Mouse (Mus musculus): ENCODE results near the gene Agfg2.

Gene Agfg2

DNA sequence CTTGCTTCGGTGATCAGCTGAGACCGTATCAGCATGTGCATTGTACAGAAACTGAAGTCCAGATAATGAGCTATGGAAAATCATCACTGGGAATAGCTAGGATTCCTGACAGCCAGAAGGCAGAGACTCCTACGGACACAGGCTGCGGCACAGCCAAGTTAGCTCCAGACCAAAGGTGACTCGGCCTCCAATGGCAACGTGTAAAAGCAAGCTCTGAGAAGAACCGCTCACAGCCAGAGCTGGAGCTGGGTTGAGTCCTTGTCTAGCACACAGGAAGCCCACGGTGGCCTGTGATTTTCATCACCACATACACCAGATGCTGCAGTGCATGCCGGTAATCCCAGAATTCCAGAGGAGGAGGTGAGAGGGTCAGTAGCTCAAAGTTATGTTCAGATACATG lies 6.0 kb upstream of the Agfg2 start:
- CTCF ChIA-PET: interaction anchor here in 3 of 4 experiments (0.5 to 1.5 kb wide), 6 partner anchors 33 to 1848 kb away, joined by 3 to 6 read pairs (median 4); partner anchors contain the start of gene Gigyf1 (in 1 of the 3)
- POLR2A ChIA-PET: interaction anchor here in 2 of 4 experiments (0.6 to 1.0 kb wide), 3 partner anchors 25 to 36 kb away, joined by 3 to 7 read pairs (median 3); no protein-coding TSS in a partner anchor

DNA sequence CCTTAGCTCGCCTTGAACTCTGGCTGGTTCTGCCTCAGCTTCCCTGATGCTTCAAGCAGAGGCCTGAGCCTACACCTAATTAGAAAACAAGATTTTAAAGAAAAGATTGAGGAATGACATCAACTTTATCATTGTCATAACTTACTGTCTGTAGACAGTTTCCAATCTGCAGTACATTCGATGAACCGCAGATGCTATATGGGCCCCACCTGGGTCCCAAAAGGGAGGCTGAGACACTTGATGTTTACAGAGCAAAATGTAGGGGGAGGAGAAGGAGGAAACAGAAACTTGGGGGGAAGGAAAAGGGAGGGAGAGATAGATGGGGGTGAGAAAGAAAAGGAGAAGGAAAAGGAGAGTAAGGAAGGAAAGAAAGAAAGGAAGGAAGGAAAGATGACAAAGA lies 5.4 kb upstream of the Agfg2 start:
- CTCF ChIA-PET: interaction anchor here in 3 of 4 experiments (1.1 to 1.5 kb wide), 4 partner anchors 32 to 76 kb away, joined by 3 to 6 read pairs (median 4); no protein-coding TSS in a partner anchor

DNA sequence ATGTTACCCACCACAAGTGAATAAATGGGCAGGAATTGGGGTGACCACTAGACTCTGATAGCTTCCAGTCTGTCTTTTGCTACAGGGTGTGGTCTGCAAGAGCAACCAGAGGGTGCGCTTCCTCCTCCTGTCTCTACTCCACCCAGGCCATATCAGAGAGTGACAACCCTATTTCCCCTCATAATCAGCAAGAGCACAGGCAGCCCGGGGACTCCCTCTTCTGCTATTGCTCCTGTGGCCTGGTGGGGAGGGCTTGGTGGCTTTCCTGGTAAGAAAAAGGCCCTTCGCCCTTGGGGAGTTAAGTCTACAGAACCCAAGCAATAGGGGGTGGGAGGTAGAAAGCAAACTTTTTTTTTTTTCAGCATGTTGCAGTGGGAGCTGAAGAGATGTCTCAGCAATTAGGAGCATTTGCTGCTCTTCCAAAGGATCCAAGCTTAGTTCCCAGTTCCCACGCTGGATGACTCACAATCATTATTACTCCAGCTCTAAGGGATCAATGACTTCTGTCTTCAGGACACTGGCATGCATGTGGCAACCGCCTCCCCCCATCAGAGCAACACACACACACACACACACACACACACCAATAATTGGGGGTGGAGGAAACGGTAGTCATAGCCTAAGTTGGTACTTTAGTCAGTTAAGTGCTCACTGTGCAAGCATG lies 1.7 kb upstream of the Agfg2 start:
- ChIA-PET POLR2A (interaction anchor here in 2 of 4 experiments (0.6 to 1.4 kb wide), 7 partner anchors 14 to 1114 kb away, joined by 3 to 11 read pairs (median 4); no protein-coding TSS in a partner anchor), CTCF (interaction anchor here in 2 of 4 experiments (0.7 to 1.4 kb wide), 4 partner anchors 45 to 1695 kb away, joined by 3 to 4 read pairs (median 4); partner anchors contain the start of genes Sap25 (in 1 of the 2) and Tsc22d4 (in 1 of the 2))

More for the DNA sequence above, 5.4 kb upstream of the Agfg2 start:
- POLR2A ChIA-PET: interaction anchor here in 2 of 4 experiments (0.6 to 1.2 kb wide), 2 partner anchors 26 to 77 kb away, joined by 3 to 7 read pairs; partner anchors contain the start of gene Pcolce (in 1 of the 2)

DNA sequence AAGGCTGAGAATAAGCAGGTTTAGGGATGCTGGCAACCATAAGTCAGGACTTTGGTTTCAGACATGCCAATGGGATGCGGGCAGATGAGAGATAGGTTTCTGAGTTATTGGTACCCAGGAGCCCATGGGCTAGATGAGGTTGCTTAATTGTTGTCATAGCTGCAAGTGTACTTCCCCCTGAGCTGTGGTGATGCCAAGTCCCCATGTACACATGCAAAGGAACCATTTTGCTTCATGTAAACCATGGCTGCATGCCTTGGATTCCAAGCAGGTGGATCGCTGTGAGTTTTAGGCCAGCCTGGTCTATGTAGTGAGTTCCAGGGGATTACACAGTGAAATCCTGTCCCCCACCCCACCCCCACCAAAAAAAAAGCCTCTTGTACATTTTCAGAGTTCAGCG lies 1.1 kb upstream of the Agfg2 start:
- POLR2A ChIA-PET: interaction anchor here in 2 of 4 experiments (0.6 to 1.4 kb wide), 7 partner anchors 13 to 903 kb away, joined by 3 to 11 read pairs (median 3); partner anchors contain the start of gene Nyap1 (in 1 of the 2)

DNA sequence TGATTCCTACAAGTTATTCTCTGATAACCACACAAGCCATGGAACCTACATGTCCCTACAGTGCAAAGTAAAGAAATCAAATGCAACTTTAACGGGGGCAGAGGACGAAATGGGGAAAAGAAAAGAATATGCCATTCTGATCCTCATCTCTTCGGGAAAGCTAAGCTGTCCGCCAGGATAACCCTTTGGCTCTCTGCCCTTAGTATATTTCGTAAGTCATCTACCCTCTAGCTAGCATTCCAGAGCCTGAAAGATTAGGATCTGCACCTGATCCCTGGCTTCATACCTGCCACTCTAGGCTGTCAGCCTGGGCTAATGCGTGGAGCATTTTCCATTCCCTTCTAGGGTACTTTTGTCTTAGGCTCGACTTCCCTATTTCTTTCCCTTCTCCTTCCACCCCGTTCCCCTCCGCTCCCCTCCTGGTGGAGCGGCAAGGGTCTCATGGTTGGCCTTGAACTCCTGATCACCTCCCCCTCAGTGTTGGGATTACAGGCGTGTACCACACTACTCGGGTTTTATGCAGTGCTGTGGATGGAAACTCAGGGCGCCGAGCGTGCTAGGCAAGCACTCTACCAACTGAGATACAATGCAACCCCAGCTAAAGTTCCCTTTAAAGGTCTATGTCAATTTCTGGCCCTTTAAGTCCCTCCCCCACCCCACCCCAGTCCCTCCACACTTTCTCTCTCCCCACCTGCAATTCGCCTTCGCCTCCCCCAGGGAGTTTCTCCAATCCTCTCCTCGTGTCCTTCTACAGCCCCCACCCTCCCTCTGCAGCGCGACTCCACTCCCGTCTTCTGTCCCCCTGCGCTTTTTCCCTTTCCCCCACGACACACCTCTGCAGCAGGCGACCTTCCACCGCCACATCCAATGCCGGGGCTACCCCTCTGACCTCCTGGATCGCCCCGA lies 885 bp downstream of the Agfg2 start:
- ChIA-PET POLR2A (interaction anchor here (0.6 to 2.8 kb wide), 44 partner anchors 10 to 1308 kb away, joined by 3 to 12 read pairs (median 3); partner anchors contain the start of genes Pop7 (in 2 of the 4), Mepce (in 1 of the 4), Ppp1r35 (in 1 of the 4) and Sap25 (in 1 of the 4)), CTCF (interaction anchor here (0.6 to 1.7 kb wide), 15 partner anchors 11 to 399 kb away, joined by 3 to 10 read pairs (median 3); no protein-coding TSS in a partner anchor)

More for the DNA sequence above, 1.1 kb upstream of the Agfg2 start:
- CTCF ChIA-PET: interaction anchor here in 1 of 4 experiments (0.7 to 1.4 kb wide), 3 partner anchors 44 to 74 kb away, joined by 3 to 4 read pairs (median 3); partner anchors contain the start of gene Sap25

DNA sequence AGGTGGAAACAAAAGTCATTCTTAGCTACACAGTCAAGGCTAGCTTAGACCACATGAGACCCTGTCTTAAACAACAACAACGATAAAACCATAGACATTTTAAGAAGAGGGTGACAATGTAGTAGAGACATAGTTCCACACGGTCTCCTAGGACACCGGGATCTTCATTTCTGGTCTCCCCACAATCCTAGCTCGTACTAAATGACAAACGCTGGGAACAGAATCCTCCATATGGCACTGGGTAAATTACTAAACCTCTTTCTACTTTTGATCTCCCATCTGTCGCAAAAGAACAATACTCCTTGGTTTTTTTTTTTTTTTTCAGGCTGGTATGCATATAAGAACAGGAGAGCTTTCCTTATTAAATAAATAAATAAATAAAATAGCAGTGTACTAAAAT lies 2.0 kb downstream of the Agfg2 start:
- CTCF ChIA-PET: interaction anchor here in 3 of 4 experiments (0.5 to 0.7 kb wide), 4 partner anchors 10 to 36 kb away, joined by 3 to 11 read pairs (median 4); no protein-coding TSS in a partner anchor
- POLR2A ChIA-PET: interaction anchor here in 3 of 4 experiments (0.6 to 2.8 kb wide), 13 partner anchors 10 to 179 kb away, joined by 3 to 12 read pairs (median 3); partner anchors contain the start of gene Pop7 (in 1 of the 3)

DNA sequence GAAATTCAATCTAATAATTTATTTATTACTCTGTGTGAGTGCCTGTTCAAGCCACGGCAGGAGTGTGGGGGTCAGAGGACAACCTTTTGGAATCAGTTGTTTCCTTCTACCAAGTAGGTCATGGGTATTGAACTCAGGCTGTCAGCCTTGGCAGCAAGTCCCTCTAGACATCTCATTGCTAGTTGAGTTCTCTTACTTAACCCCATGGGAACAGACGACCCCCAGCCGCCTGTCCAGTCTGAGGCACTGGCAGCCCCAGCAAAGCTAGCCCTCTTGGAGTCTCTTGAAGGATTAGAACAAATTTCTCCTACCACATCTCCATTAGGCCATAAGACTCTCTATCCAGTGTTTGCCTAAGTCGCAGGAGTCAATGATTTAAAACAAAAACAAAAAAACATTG lies 4.8 kb downstream of the Agfg2 start:
- CTCF ChIA-PET: interaction anchor here in 2 of 4 experiments (0.8 to 1.5 kb wide), 6 partner anchors 21 to 328 kb away, joined by 3 to 5 read pairs (median 4); partner anchors contain the start of gene Nyap1 (in 1 of the 2)
- POLR2A ChIA-PET: interaction anchor here in 3 of 4 experiments (0.7 to 1.5 kb wide), 6 partner anchors 23 to 81 kb away, joined by 3 to 4 read pairs (median 3); no protein-coding TSS in a partner anchor

DNA sequence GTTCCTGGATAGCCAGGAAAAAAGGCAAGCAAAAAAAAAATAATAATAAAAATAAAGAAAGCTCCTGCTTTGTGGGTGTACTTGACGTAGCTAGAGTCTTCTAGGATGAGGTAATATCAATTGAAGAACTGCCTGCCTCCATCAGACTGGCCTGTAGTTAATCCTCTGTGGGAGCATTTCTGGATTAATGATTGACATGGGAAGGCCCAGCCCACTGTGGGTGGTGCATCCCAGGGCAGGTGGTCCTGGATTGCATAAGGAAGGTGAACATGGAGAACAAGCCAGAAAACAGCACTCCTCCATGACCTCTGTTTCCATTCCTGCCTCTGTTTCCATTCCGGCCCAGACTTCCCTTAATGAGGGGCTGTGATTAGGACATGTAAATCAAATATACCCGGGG lies 5.8 kb downstream of the Agfg2 start:
- CTCF ChIA-PET: interaction anchor here in 3 of 4 experiments (0.6 to 2.3 kb wide), 5 partner anchors 22 to 78 kb away, joined by 3 to 10 read pairs (median 7); no protein-coding TSS in a partner anchor
- POLR2A ChIA-PET: interaction anchor here in 2 of 4 experiments (0.8 to 1.2 kb wide), 4 partner anchors 9 to 108 kb away, joined by 3 read pairs; no protein-coding TSS in a partner anchor

DNA sequence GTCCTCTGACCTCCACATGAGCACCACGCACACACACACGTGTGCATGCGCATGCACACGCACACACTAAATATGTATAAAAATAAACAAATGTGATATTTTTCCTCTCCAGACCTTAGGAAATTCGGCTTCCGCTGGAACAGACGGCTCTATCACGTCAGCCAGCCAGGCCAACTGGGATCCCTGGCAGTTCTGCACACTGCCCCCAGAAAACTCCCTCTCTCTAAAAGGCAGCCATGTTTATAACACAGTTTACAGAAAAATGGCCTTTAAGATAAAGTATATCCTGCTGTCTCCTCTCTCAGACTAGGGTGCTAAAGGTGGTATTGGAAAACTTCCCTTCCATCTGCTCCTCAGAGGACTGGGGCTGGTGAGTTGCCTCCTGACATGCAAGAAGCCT lies 6.7 kb downstream of the Agfg2 start:
- POLR2A ChIA-PET: interaction anchor here in 1 of 4 experiments (1.2 kb wide), 1 partner anchor 8 kb away, joined by 3 read pairs; no protein-coding TSS in a partner anchor
- CTCF ChIA-PET: interaction anchor here (0.5 to 2.3 kb wide), 9 partner anchors 21 to 133 kb away, joined by 3 to 10 read pairs (median 4); no protein-coding TSS in a partner anchor

DNA sequence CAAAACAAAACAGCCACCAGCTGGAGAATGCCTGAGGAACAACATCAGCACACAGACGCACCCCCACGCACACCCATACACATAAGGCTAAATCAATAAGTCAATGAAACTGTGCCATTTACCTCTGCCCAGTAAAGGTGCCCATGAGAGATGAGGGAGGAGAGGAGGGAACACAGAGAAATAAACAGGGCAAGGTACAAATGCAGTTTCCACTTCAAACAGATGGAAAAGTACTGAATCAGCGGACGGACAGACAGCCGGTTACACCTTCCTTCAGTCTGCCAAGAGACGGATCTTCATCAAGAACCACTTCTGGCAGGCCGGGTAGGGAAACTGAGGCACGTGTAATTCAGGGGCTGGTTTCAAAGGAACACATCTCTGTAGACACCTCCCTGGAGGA lies 9.7 kb downstream of the Agfg2 start:
- POLR2A ChIA-PET: interaction anchor here in 2 of 4 experiments (1.0 to 3.1 kb wide), 2 partner anchors 11 to 43 kb away, joined by 4 to 12 read pairs; no protein-coding TSS in a partner anchor
- CTCF ChIA-PET: interaction anchor here in 1 of 4 experiments (1.3 kb wide), 2 partner anchors 17 to 85 kb away, joined by 3 to 4 read pairs; no protein-coding TSS in a partner anchor

DNA sequence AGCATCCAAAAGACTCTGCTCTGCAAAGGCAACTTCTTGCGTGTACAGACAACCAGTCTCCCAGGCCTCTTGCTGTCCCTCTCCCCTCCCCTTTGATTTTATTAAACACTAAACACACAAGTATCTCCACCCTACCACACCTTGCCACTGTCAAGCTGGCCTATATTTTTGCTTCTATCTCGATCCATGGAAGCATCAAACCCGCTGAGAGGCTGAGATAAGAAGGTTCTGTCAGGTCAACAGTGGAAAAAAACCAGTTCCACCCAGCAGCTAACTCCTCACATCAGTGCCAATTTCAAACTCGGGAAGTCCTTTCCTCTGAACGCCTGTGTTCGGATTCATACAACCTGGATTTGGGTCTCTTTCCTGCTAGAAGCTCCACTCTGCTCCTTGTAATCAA lies 11.5 kb downstream of the Agfg2 start:
- ChIA-PET CTCF (interaction anchor here in 2 of 4 experiments (0.5 to 2.1 kb wide), 5 partner anchors 16 to 91 kb away, joined by 3 to 11 read pairs (median 4); no protein-coding TSS in a partner anchor), POLR2A (interaction anchor here in 3 of 4 experiments (0.9 to 3.1 kb wide), 19 partner anchors 8 to 171 kb away, joined by 3 to 12 read pairs (median 4); partner anchors contain the start of genes Agfg2 (in 2 of the 3), Pop7 (in 1 of the 3), Ppp1r35 (in 1 of the 3) and Tsc22d4 (in 1 of the 3))

DNA sequence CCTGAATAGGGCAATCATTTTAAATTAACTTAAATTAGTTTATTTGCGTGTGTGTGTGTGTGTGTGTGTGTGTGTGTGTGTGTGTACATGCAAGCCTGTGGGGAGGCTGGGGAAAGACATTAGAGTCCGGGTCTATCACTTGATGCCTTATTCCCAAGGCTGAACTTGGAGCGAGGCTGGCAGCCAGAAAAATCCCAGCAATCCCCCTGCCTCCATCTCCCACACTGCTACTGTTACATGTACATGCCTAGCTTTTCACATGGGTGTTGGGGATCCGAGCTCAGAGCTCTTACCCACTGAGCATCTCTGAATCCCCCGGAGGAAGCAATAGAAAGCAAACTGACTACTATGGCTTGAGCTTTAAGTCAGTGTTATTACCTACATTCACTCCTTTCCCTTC lies 12.2 kb downstream of the Agfg2 start:
- POLR2A ChIA-PET: interaction anchor here in 3 of 4 experiments (0.6 to 3.1 kb wide), 26 partner anchors 9 to 1541 kb away, joined by 3 to 12 read pairs (median 4); partner anchors contain the start of genes Agfg2 (in 2 of the 3), Pop7 (in 2 of the 3), Ppp1r35 (in 2 of the 3) and Tsc22d4 (in 1 of the 3)
- CTCF ChIA-PET: interaction anchor here in 3 of 4 experiments (0.5 to 2.1 kb wide), 7 partner anchors 9 to 92 kb away, joined by 3 to 11 read pairs (median 4); no protein-coding TSS in a partner anchor

DNA sequence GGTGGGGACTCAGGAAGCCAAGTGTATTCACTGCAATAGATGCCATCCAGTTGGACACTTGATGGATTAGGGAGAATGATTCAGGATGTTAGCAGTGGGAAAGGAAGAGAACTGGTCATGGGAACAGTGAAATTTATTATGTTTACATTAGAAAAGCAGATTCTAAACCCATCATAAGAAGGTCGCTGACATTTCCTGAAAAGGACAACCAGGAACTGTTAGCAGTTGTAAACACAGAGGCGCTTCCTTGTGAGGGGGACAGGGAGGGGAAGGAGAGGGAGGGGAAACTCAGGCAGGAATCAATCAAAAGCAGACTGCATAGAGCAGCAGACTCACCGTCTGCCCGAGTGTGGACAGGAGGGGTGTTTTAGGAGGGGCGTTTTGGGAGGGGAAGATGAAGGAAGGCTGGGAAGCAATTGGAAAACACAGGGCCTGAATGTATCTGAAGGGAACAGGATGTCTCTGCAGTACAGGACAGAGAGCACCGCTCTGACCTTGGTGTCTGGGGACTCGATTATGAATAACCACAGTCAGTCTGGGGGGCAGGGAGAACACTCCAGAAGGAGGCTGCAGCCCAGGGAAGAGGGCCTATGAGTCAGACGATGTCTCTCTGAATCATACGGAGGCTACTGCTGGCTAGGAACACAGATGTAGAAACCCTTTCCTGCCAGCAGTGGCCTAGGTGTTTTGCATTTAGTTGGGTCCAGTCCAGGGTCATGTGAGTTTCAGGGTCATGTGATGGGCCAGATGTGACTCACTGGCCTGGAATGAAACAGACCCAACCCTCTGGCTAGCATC lies 12.9 kb downstream of the Agfg2 start:
- ChIA-PET CTCF (interaction anchor here in 2 of 4 experiments (0.6 to 2.1 kb wide), 5 partner anchors 8 to 17 kb away, joined by 3 to 8 read pairs (median 4); no protein-coding TSS in a partner anchor), POLR2A (interaction anchor here in 3 of 4 experiments (0.6 to 3.1 kb wide), 28 partner anchors 8 to 1542 kb away, joined by 3 to 12 read pairs (median 4); partner anchors contain the start of genes Agfg2 (in 2 of the 3), Pop7 (in 2 of the 3), Ppp1r35 (in 2 of the 3) and Tsc22d4 (in 1 of the 3))

DNA sequence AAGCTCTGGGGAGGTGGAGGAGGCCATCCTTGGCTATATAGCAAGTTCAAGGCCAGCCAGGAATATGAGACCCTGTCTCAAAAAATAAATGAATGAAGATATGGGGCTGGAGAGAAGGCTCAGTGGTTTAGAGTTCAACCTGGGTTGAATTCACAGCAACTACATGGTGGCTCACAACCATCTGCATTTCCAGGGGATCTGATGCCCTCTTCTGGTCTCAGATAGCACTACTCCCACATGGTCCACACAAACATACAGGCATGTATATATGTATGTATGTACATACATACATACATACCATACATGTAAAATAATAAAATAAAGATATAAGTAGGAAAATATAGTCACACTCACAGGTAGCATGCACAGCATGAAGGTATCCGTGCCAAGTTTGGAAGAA lies 14.3 kb downstream of the Agfg2 start:
- ChIA-PET CTCF (interaction anchor here in 2 of 4 experiments (0.7 to 2.0 kb wide), 2 partner anchors 13 to 90 kb away, joined by 3 to 9 read pairs; no protein-coding TSS in a partner anchor), POLR2A (interaction anchor here in 3 of 4 experiments (0.6 to 1.3 kb wide), 5 partner anchors 8 to 78 kb away, joined by 3 to 4 read pairs (median 4); partner anchors contain the start of gene Agfg2 (in 1 of the 3))

DNA sequence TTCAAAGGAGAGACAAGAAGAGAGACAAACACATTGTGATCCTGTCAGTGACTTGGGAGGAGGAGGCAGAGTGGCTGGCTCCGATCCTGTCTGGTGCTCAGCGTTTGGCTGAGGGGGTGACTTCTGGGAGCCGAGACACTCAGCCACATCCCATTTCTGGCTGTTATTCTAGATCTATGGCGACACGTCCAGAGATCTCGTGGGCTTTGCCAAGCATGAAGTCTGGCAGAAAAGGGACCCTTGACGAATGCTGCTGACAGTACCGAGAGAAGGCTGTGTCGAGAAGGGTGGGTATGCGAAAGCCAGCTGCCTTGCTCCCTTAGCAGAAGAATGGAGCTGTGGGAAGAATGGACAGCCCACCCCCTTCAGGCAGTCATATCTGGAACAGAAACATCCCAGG lies 15.6 kb downstream of the Agfg2 start:
- ChIA-PET POLR2A (interaction anchor here in 3 of 4 experiments (0.6 to 1.4 kb wide), 16 partner anchors 9 to 358 kb away, joined by 3 to 9 read pairs (median 4); partner anchors contain the start of genes Agfg2 (in 2 of the 3) and Pcolce (in 1 of the 3)), CTCF (interaction anchor here in 3 of 4 experiments (0.8 to 2.0 kb wide), 7 partner anchors 12 to 28 kb away, joined by 3 to 9 read pairs (median 4); partner anchors contain the start of gene Sap25 (in 1 of the 3))
